Mouse (Mus musculus) layer of hippocampus, postnatal 10 days (tissue): ENCODE results near the gene Zg16. TPM values are rescaled to one million over a fixed set of nuclear protein-coding genes. Genes with fewer than 3 reads are reported as not detected.

Experiments
- DNase-seq, 2 experiments: peaks; one replicate each; pipeline ENCODE4 v3.0.0; 2021; ENCODE audit warnings: low spot score in 2 of 2
- total RNA-seq, 2 experiments: library from RNA; stranded (reverse); gene quantifications; 2 replicates each; pipeline ENCODE4 v1.2.3; 2021

The Zg16 gene
- total RNA-seq, 2 experiments from 2014 or later, result not detected

- no peak for DNase-seq
Observed at GRCm38 (mm10) chr7:127076188-127076587, 10.9 kb downstream of the Zg16 start.

- no peak for DNase-seq
Observed at GRCm38 (mm10) chr7:127073221-127073620, 13.9 kb downstream of the Zg16 start.

GRCm38 (mm10) chr7:127070871-127071413 is 16.2 kb downstream of the Zg16 start:
- DNase-seq, result no peak

GRCm38 (mm10) chr7:127066317-127066716 is 20.8 kb downstream of the Zg16 start:
- DNase-seq, result no peak

GRCm38 (mm10) chr7:127065538-127065937 is 21.6 kb downstream of the Zg16 start:
- no peak for DNase-seq

- DNase-seq, result no peak
Observed at GRCm38 (mm10) chr7:127055026-127055585, 32.0 kb downstream of the Zg16 start.

GRCm38 (mm10) chr7:127041851-127042672 is 45.1 kb downstream of the Zg16 start, which contains the start of gene Kif22:
TSS of gene Kif22 (minus strand) at chr7:127042471.
- DNase-seq, result peak; percentile 91 to 92

- no peak for DNase-seq
Observed at GRCm38 (mm10) chr7:127031244-127031643, 55.9 kb downstream of the Zg16 start.

- DNase-seq, result no peak
Observed at GRCm38 (mm10) chr7:127030172-127030571, 57.0 kb downstream of the Zg16 start.

GRCm38 (mm10) chr7:127027885-127028284 is 59.2 kb downstream of the Zg16 start:
- no peak for DNase-seq

- DNase-seq, result peak; percentile 99
Observed at GRCm38 (mm10) chr7:127026984-127027726, 60.0 kb downstream of the Zg16 start, which contains the start of gene Maz. TSS of gene Maz (minus strand) at chr7:127027037.

- peak in 1 of 2 experiments; percentile 81 for DNase-seq
Observed at GRCm38 (mm10) chr7:127026616-127026983, 60.5 kb downstream of the Zg16 start.

GRCm38 (mm10) chr7:127026161-127026600 is 60.9 kb downstream of the Zg16 start:
- DNase-seq, result peak; percentile 63 to 77

GRCm38 (mm10) chr7:127025556-127026160 is 61.5 kb downstream of the Zg16 start:
- DNase-seq, result no peak

GRCm38 (mm10) chr7:127024755-127025555 is 62.2 kb downstream of the Zg16 start:
- peak; percentile 77 to 83 for DNase-seq

GRCm38 (mm10) chr7:127023896-127024690 is 63.0 kb downstream of the Zg16 start:
- no peak for DNase-seq

- DNase-seq, result no peak
Observed at GRCm38 (mm10) chr7:127023272-127023691, 63.8 kb downstream of the Zg16 start.

GRCm38 (mm10) chr7:127022528-127023271 is 64.4 kb downstream of the Zg16 start:
- no peak for DNase-seq
